Mouse (Mus musculus): Measurements from ENCODE around the gene Ddx27. TPM values are rescaled to one million over a fixed set of nuclear protein-coding genes. Genes with fewer than 3 reads are reported as not detected.

Gene Ddx27
- polyA plus RNA-seq, 1 experiment from 2014 or later: 37.8 TPM

DNA sequence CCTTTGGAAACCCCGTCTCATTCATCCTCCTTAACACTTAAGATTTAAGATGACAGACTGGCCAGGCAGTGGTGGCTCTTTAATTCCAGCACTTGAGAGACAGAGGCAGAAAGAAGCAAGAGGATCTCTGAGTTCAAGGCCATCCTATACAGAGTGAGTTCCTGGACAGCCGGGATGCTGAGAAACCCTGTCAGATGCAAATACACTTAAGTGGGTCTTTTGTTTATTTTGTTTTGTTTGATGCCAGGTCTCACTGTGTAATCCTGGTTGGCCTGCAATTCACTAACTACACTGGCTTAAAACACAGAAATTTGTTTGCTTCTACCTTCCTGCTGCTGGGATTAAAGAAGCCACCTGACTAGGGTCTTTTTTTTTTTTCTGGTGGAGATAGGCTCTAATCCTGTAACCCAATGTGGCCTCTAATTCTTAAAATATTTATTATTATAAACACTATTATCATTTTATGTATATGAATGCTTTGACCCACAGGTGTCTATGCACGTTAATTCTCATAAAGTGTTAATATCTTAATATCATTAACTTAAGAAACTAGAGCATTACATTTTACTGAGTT lies 43.9 kb downstream of the Ddx27 start:
- H3K36me3 ChIP-seq (ENCODE audit: control insufficient read depth, insufficient read depth, low read length): peaks cover 21% of the 10 kb centered on the region
- H3K4me2 ChIP-seq (ENCODE audit: low read length): no peak overlapping the region
- no peaks in the 10 kb centered on the region for H3K9me3 ChIP-seq (replicated peaks; ENCODE audit: control insufficient read depth, low read length, poor library complexity, severe bottlenecking)
- peaks cover 17% of the 10 kb centered on the region for H3K4me1 ChIP-seq (ENCODE audit: control insufficient read depth, insufficient read depth, low read length)
- no peak overlapping the region for H3K4me3 ChIP-seq (ENCODE audit: low read depth, low read length)
- H3K27ac ChIP-seq (ENCODE audit: low read length): no peak overlapping the region
- ATAC-seq: no peak
- WGBS: 66% methylated on average over 3 of the region's 3 CpGs
- no peaks in the 10 kb centered on the region for H3K27me3 ChIP-seq (ENCODE audit: control insufficient read depth, insufficient read depth, low read depth, low read length)
- H3K9ac ChIP-seq (ENCODE audit: low read depth, low read length): no peak overlapping the region

- 36% methylated on average over 8 of the region's 8 CpGs for WGBS
- Histone ChIP-seq H3K27ac (ENCODE audit: low read length) (no peak overlapping the region), H3K36me3 (ENCODE audit: control insufficient read depth, insufficient read depth, low read length) (peaks cover 19% of the 10 kb centered on the region), H3K9me3 (replicated peaks; ENCODE audit: control insufficient read depth, low read length, poor library complexity, severe bottlenecking) (no peaks in the 10 kb centered on the region), H3K9ac (ENCODE audit: low read depth, low read length) (no peak overlapping the region), H3K4me1 (ENCODE audit: control insufficient read depth, insufficient read depth, low read length) (peaks cover 18% of the 10 kb centered on the region), H3K4me2 (ENCODE audit: low read length) (no peak overlapping the region), H3K27me3 (ENCODE audit: control insufficient read depth, insufficient read depth, low read depth, low read length) (no peaks in the 10 kb centered on the region), H3K4me3 (ENCODE audit: low read depth, low read length) (no peak overlapping the region)
- no peak for ATAC-seq
Measured at GRCm38 (mm10) chr2:167059536-167059935, 44.5 kb downstream of the Ddx27 start.

GRCm38 (mm10) chr2:167059960-167060359 lies 45.0 kb downstream of the Ddx27 start:
- Histone ChIP-seq H3K4me3 (ENCODE audit: low read depth, low read length) (no peak overlapping the region), H3K27me3 (ENCODE audit: control insufficient read depth, insufficient read depth, low read depth, low read length) (no peaks in the 10 kb centered on the region), H3K9me3 (replicated peaks; ENCODE audit: control insufficient read depth, low read length, poor library complexity, severe bottlenecking) (no peaks in the 10 kb centered on the region), H3K27ac (ENCODE audit: low read length) (no peak overlapping the region), H3K36me3 (ENCODE audit: control insufficient read depth, insufficient read depth, low read length) (peaks cover 19% of the 10 kb centered on the region), H3K4me2 (ENCODE audit: low read length) (no peak overlapping the region), H3K4me1 (ENCODE audit: control insufficient read depth, insufficient read depth, low read length) (peaks cover 22% of the 10 kb centered on the region), H3K9ac (ENCODE audit: low read depth, low read length) (0 out of 2 replicates have a peak overlapping the region, but pooled peaks have one; percentile 40)
- 70% methylated on average over 12 of the region's 12 CpGs for WGBS
- ATAC-seq: no peak

- 71% methylated on average over 3 of the region's 3 CpGs for WGBS
- peak overlapping the region; percentile 40 for H3K9ac ChIP-seq (ENCODE audit: low read depth, low read length)
- no peak overlapping the region for H3K27ac ChIP-seq (ENCODE audit: low read length)
- no peaks in the 10 kb centered on the region for H3K9me3 ChIP-seq (replicated peaks; ENCODE audit: control insufficient read depth, low read length, poor library complexity, severe bottlenecking)
- H3K4me2 ChIP-seq (ENCODE audit: low read length): peak overlapping the region; percentile 9; the same call in 1 of the 2 replicates
- H3K36me3 ChIP-seq (ENCODE audit: control insufficient read depth, insufficient read depth, low read length): peaks cover 20% of the 10 kb centered on the region
- H3K4me3 ChIP-seq (ENCODE audit: low read depth, low read length): no peak overlapping the region
- no peak for ATAC-seq
- no peaks in the 10 kb centered on the region for H3K27me3 ChIP-seq (ENCODE audit: control insufficient read depth, insufficient read depth, low read depth, low read length)
- H3K4me1 ChIP-seq (ENCODE audit: control insufficient read depth, insufficient read depth, low read length): peaks cover 26% of the 10 kb centered on the region
Measured at GRCm38 (mm10) chr2:167060360-167060759, 45.4 kb downstream of the Ddx27 start.

DNA sequence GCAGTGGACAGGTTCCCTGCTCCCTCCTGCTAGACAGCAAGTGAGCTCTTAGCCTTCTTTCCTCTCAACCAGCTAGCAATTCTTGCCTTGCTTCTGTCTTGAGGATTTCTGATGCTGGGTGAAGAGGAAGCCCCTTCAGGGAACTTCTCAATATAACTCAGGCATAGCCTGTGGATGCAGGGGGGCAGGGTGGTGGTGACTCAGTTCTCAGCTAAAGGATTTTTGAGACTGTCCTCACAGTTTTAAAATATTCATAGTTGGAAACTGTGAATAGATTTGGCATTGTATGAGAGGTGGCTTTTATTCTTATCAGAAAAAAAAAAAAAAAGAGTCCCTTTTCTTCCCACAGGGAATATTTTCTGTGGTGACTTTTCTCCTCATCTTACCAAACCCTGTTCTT lies 45.8 kb downstream of the Ddx27 start:
- H3K9ac ChIP-seq (ENCODE audit: low read depth, low read length): peak overlapping the region; percentile 40
- no peak for ATAC-seq
- peaks cover 30% of the 10 kb centered on the region for H3K4me1 ChIP-seq (ENCODE audit: control insufficient read depth, insufficient read depth, low read length)

GRCm38 (mm10) chr2:167061381-167062034 lies 46.5 kb downstream of the Ddx27 start:
- no peak; the same call in 1 of the 2 replicates for ATAC-seq
- peak overlapping the region; percentile 78 for H3K4me2 ChIP-seq (ENCODE audit: low read length)
- peak overlapping the region; percentile 96 for H3K9ac ChIP-seq (ENCODE audit: low read depth, low read length)

More for the DNA sequence above, 45.8 kb downstream of the Ddx27 start:
- Histone ChIP-seq H3K36me3 (ENCODE audit: control insufficient read depth, insufficient read depth, low read length) (peaks cover 21% of the 10 kb centered on the region), H3K27me3 (ENCODE audit: control insufficient read depth, insufficient read depth, low read depth, low read length) (no peaks in the 10 kb centered on the region), H3K9me3 (replicated peaks; ENCODE audit: control insufficient read depth, low read length, poor library complexity, severe bottlenecking) (no peaks in the 10 kb centered on the region), H3K4me3 (ENCODE audit: low read depth, low read length) (no peak overlapping the region), H3K4me2 (ENCODE audit: low read length) (peak overlapping the region; percentile 9; the same call in 1 of the 2 replicates), H3K27ac (ENCODE audit: low read length) (no peak overlapping the region)

DNA sequence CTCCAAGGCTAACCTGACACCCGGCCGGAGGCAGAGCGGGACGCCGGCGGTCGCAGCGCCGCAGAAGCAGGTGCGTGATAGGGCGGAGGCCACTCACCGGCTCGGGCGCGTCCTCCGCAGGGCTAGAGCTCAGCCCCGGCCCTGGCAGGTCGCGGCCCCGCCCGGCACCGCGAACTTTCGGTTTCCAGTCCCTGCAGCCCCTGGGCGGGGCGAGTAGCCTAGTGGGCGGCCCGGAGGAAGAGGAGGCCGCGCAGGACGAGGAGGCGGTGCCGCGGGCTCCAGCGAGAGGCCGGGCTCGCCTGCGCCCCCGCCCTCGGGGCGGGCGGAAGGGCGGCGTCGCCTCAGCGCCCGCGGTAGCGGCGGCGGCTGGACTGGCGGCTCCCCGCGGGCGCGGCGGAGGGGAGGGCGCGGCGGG lies 47.5 kb downstream of the Ddx27 start:
- H3K4me1 ChIP-seq (ENCODE audit: control insufficient read depth, insufficient read depth, low read length): peaks cover 33% of the 10 kb centered on the region

More at GRCm38 (mm10) chr2:167061381-167062034, 46.5 kb downstream of the Ddx27 start:
- peaks cover 33% of the 10 kb centered on the region for H3K4me1 ChIP-seq (ENCODE audit: control insufficient read depth, insufficient read depth, low read length)
- peaks cover 21% of the 10 kb centered on the region for H3K36me3 ChIP-seq (ENCODE audit: control insufficient read depth, insufficient read depth, low read length)
- H3K4me3 ChIP-seq (ENCODE audit: low read depth, low read length): peak overlapping the region; percentile 91
- 32% methylated on average over 11 of the region's 11 CpGs for WGBS
- H3K9me3 ChIP-seq (replicated peaks; ENCODE audit: control insufficient read depth, low read length, poor library complexity, severe bottlenecking): no peaks in the 10 kb centered on the region
- H3K27ac ChIP-seq (ENCODE audit: low read length): no peak overlapping the region
- H3K27me3 ChIP-seq (ENCODE audit: control insufficient read depth, insufficient read depth, low read depth, low read length): no peaks in the 10 kb centered on the region

GRCm38 (mm10) chr2:167062965-167063880 lies 48.2 kb downstream of the Ddx27 start, which contains the start of gene Znfx1:
Gene Znfx1 (minus strand): TSS chr2:167063015.
- H3K27me3 ChIP-seq (ENCODE audit: control insufficient read depth, insufficient read depth, low read depth, low read length): no peaks in the 10 kb centered on the region
- H3K36me3 ChIP-seq (ENCODE audit: control insufficient read depth, insufficient read depth, low read length): peaks cover 16% of the 10 kb centered on the region
- ATAC-seq: peak; percentile 92
- H3K4me1 ChIP-seq (ENCODE audit: control insufficient read depth, insufficient read depth, low read length): peaks cover 33% of the 10 kb centered on the region
- H3K9ac ChIP-seq (ENCODE audit: low read depth, low read length): peak within 1 kb of the TSS; percentile 96
- H3K4me3 ChIP-seq (ENCODE audit: low read depth, low read length): peak within 1 kb of the TSS; percentile 91
- no peaks in the 10 kb centered on the region for H3K9me3 ChIP-seq (replicated peaks; ENCODE audit: control insufficient read depth, low read length, poor library complexity, severe bottlenecking)
- WGBS: under 1% methylated on average over 55 of the region's 57 CpGs
- H3K4me2 ChIP-seq (ENCODE audit: low read length): peak within 1 kb of the TSS; percentile 81
- peak within 1 kb of the TSS; percentile 92 for H3K27ac ChIP-seq (ENCODE audit: low read length)

More for the DNA sequence above, 47.5 kb downstream of the Ddx27 start:
- Histone ChIP-seq H3K36me3 (ENCODE audit: control insufficient read depth, insufficient read depth, low read length) (peaks cover 18% of the 10 kb centered on the region), H3K9me3 (replicated peaks; ENCODE audit: control insufficient read depth, low read length, poor library complexity, severe bottlenecking) (no peaks in the 10 kb centered on the region), H3K27ac (ENCODE audit: low read length) (peak overlapping the region; percentile 92), H3K4me2 (ENCODE audit: low read length) (peak overlapping the region; percentile 78), H3K27me3 (ENCODE audit: control insufficient read depth, insufficient read depth, low read depth, low read length) (no peaks in the 10 kb centered on the region), H3K9ac (ENCODE audit: low read depth, low read length) (peak overlapping the region; percentile 96), H3K4me3 (ENCODE audit: low read depth, low read length) (peak overlapping the region; percentile 91)
- ATAC-seq: peak; percentile 83
- WGBS: 0% methylated on average over 32 of the region's 60 CpGs

Measured in midbrain, embryonic 16.5 days (tissue).